Mouse (Mus musculus): ENCODE data around the gene Olfr420.

GRCm38 (mm10) chr1:174171537-174171936 lies 16.1 kb downstream of the Olfr420 start:
- TF ChIP-seq CTCF (IDR thresholded peaks at IDR 0.05) (no peak), POLR2A (IDR thresholded peaks at IDR 0.05; ENCODE audit: insufficient read depth, low read depth, low read length) (no peak), EP300 (IDR thresholded peaks at IDR 0.05; ENCODE audit: insufficient read depth, low read depth, low read length) (no peak)
